Mouse (Mus musculus) erythroblast, embryonic 14.5 days (primary cell): ENCODE results near the gene Mtg1. TPM values are rescaled to one million over a fixed set of nuclear protein-coding genes. Genes with fewer than 3 reads are reported as not detected.

Experiments used
- H3K27me3 ChIP-seq: 2 replicates; pipeline ENCODE4 v1.6.1; 2012; ENCODE audit warnings: inconsistent platforms; ENCODE audit not compliant: control insufficient read depth
- H3K36me3 ChIP-seq: 2 replicates; pipeline ENCODE4 v1.6.1; 2012; ENCODE audit warnings: mild to moderate bottlenecking, inconsistent platforms; ENCODE audit not compliant: control insufficient read depth
- H3K4me1 ChIP-seq: 2 replicates; pipeline ENCODE4 v1.6.1; 2012; ENCODE audit warnings: inconsistent platforms; ENCODE audit not compliant: control insufficient read depth
- H3K4me3 ChIP-seq: replicated peaks from 2 replicates; pipeline ENCODE3; 2012; ENCODE audit warnings: moderate library complexity, mild to moderate bottlenecking, inconsistent platforms
- H3K9me3 ChIP-seq: 2 replicates; pipeline ENCODE4 v1.6.1; 2012; ENCODE audit warnings: low read length, inconsistent platforms, mixed read lengths; ENCODE audit not compliant: control insufficient read depth
- GATA1 ChIP-seq: IDR thresholded peaks from 2 replicates; pipeline ENCODE4 v1.6.1; 2012; ENCODE audit warnings: low read length, inconsistent platforms, mixed read lengths
- TAL1 ChIP-seq: IDR thresholded peaks from 3 replicates; pipeline ENCODE4 v1.6.1; 2012; ENCODE audit warnings: low read length, inconsistent platforms, mixed read lengths
- polyA plus RNA-seq: library from polyadenylated mRNA; stranded (reverse); fragments of >175 nt; gene quantifications from 2 replicates; pipeline ENCODE4 v1.2.3, GENCODE M21; 2012

The Mtg1 gene
- polyA plus RNA-seq, 1 experiment = 0.30 TPM

- H3K4me1 ChIP-seq = no peaks in the 10 kb centered on the region
- TF ChIP-seq TAL1 (no peak), GATA1 (no peak)
Measured at GRCm38 (mm10) chr7:140179176-140179575, 41.8 kb downstream of the Mtg1 start.

GRCm38 (mm10) chr7:140180692-140181091 lies 43.3 kb downstream of the Mtg1 start:
- Histone ChIP-seq H3K36me3 (no peaks in the 10 kb centered on the region), H3K4me3 (no peak overlapping the region), H3K4me1 (no peaks in the 10 kb centered on the region), H3K27me3 (no peaks in the 10 kb centered on the region), H3K9me3 (no peaks in the 10 kb centered on the region)
- TF ChIP-seq GATA1 (no peak), TAL1 (no peak)

More at GRCm38 (mm10) chr7:140179176-140179575, 41.8 kb downstream of the Mtg1 start:
- Histone ChIP-seq H3K27me3 (no peaks in the 10 kb centered on the region), H3K36me3 (no peaks in the 10 kb centered on the region), H3K9me3 (no peaks in the 10 kb centered on the region), H3K4me3 (no peak overlapping the region)

- TF ChIP-seq TAL1 (no peak), GATA1 (no peak)
- no peak overlapping the region for H3K4me3 ChIP-seq
- H3K9me3 ChIP-seq = no peaks in the 10 kb centered on the region
- H3K36me3 ChIP-seq = no peaks in the 10 kb centered on the region
- no peaks in the 10 kb centered on the region for H3K27me3 ChIP-seq
- peaks cover 2% of the 10 kb centered on the region for H3K4me1 ChIP-seq
Measured at GRCm38 (mm10) chr7:140184206-140184605, 46.8 kb downstream of the Mtg1 start.

- Histone ChIP-seq H3K4me3 (no peak overlapping the region), H3K36me3 (no peaks in the 10 kb centered on the region), H3K9me3 (no peaks in the 10 kb centered on the region), H3K27me3 (no peaks in the 10 kb centered on the region), H3K4me1 (peaks cover 2% of the 10 kb centered on the region)
- TF ChIP-seq GATA1 = no peak
- no peak for TF ChIP-seq TAL1
Measured at GRCm38 (mm10) chr7:140186646-140187620, 49.6 kb downstream of the Mtg1 start.

- Histone ChIP-seq H3K9me3 (no peaks in the 10 kb centered on the region), H3K36me3 (no peaks in the 10 kb centered on the region), H3K4me3 (no peak overlapping the region), H3K27me3 (no peaks in the 10 kb centered on the region), H3K4me1 (peaks cover 2% of the 10 kb centered on the region)
- no peak for TF ChIP-seq GATA1
- no peak for TF ChIP-seq TAL1
Measured at GRCm38 (mm10) chr7:140187721-140188390, 50.5 kb downstream of the Mtg1 start.

- TF ChIP-seq GATA1 = no peak
- no peak for TF ChIP-seq TAL1
- Histone ChIP-seq H3K9me3 (no peaks in the 10 kb centered on the region), H3K36me3 (no peaks in the 10 kb centered on the region), H3K4me3 (no peak overlapping the region), H3K4me1 (peaks cover 2% of the 10 kb centered on the region), H3K27me3 (no peaks in the 10 kb centered on the region)
Measured at GRCm38 (mm10) chr7:140188391-140189328, 51.3 kb downstream of the Mtg1 start.

- H3K4me1 ChIP-seq = peaks cover 2% of the 10 kb centered on the region
- no peak overlapping the region for H3K4me3 ChIP-seq
- no peaks in the 10 kb centered on the region for H3K9me3 ChIP-seq
- TF ChIP-seq GATA1 (no peak), TAL1 (no peak)
- no peaks in the 10 kb centered on the region for H3K27me3 ChIP-seq
- no peaks in the 10 kb centered on the region for H3K36me3 ChIP-seq
Measured at GRCm38 (mm10) chr7:140190435-140190834, 53.1 kb downstream of the Mtg1 start.

- H3K36me3 ChIP-seq = no peaks in the 10 kb centered on the region
- no peak overlapping the region for H3K4me3 ChIP-seq
- no peaks in the 10 kb centered on the region for H3K9me3 ChIP-seq
- peaks cover 2% of the 10 kb centered on the region for H3K4me1 ChIP-seq
- no peak for TF ChIP-seq GATA1
- TF ChIP-seq TAL1 = no peak
- no peaks in the 10 kb centered on the region for H3K27me3 ChIP-seq
Measured at GRCm38 (mm10) chr7:140192445-140192844, 55.1 kb downstream of the Mtg1 start.

- Histone ChIP-seq H3K36me3 (no peaks in the 10 kb centered on the region), H3K27me3 (no peaks in the 10 kb centered on the region), H3K4me3 (no peak overlapping the region), H3K4me1 (peaks cover 2% of the 10 kb centered on the region), H3K9me3 (no peaks in the 10 kb centered on the region)
- TF ChIP-seq GATA1 = no peak
- no peak for TF ChIP-seq TAL1
Measured at GRCm38 (mm10) chr7:140192851-140193250, 55.5 kb downstream of the Mtg1 start.
